Mouse (Mus musculus): Measurements from ENCODE around the gene Pcnx2. TPM values are rescaled to one million over a fixed set of nuclear protein-coding genes. Genes with fewer than 3 reads are reported as not detected.
A peak's percentile ranks its signal among the peaks of the same experiment; 100 is the strongest.

The Pcnx2 gene
- polyA plus RNA-seq, 1 experiment from 2014 or later = 0.13 TPM

- 64% methylated on average over 9 of the region's 9 CpGs for WGBS
- Histone ChIP-seq H3K9ac (no peak overlapping the region), H3K27me3 (replicated peaks) (peaks cover 36% of the 10 kb centered on the region), H3K9me3 (no peaks in the 10 kb centered on the region), H3K4me3 (replicated peaks) (no peak overlapping the region), H3K36me3 (no peaks in the 10 kb centered on the region), H3K4me2 (replicated peaks) (peak overlapping the region; percentile 95; the same call in 1 of the 2 replicates), H3K4me1 (replicated peaks) (peaks cover 32% of the 10 kb centered on the region), H3K27ac (no peak overlapping the region)
- ATAC-seq = no peak
These were observed 16.3 kb upstream of the Pcnx2 start for GRCm38 (mm10) chr8:125914386-125914785.

- peak overlapping the region; percentile 95 for H3K4me2 ChIP-seq (replicated peaks)
- no peak overlapping the region for H3K27ac ChIP-seq
- H3K27me3 ChIP-seq (replicated peaks) = peaks cover 40% of the 10 kb centered on the region
- no peaks in the 10 kb centered on the region for H3K9me3 ChIP-seq
- ATAC-seq = no peak
- peaks cover 32% of the 10 kb centered on the region for H3K4me1 ChIP-seq (replicated peaks)
- 78% methylated on average over 4 of the region's 4 CpGs for WGBS
- no peak overlapping the region for H3K4me3 ChIP-seq (replicated peaks)
- H3K36me3 ChIP-seq = no peaks in the 10 kb centered on the region
- no peak overlapping the region; the same call in 1 of the 2 replicates for H3K9ac ChIP-seq
These were observed 15.1 kb upstream of the Pcnx2 start for GRCm38 (mm10) chr8:125913206-125913605.

DNA sequence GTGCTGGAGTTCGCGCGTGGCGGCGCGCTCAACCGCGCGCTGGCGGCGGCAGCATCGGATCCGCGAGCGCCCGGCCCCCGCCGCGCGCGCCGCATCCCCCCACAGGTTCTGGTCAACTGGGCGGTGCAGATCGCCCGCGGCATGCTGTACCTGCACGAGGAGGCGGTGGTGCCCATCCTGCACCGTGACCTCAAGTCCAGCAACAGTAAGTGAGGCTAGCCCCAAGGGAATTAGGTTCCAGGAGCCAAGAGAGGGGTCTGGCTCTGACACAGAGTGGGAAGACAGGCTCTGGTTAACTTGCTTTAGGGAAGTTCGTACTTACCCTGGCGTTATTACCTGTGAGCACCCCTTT is 13.1 kb upstream of the Pcnx2 start:
- H3K4me2 ChIP-seq (replicated peaks) = peak overlapping the region; percentile 95
- H3K36me3 ChIP-seq = no peaks in the 10 kb centered on the region
- peak overlapping the region; percentile 60 for H3K4me3 ChIP-seq (replicated peaks)
- H3K27ac ChIP-seq = peak overlapping the region; percentile 67; the same call in 1 of the 2 replicates
- H3K9me3 ChIP-seq = no peaks in the 10 kb centered on the region
- H3K4me1 ChIP-seq (replicated peaks) = peaks cover 29% of the 10 kb centered on the region
- no peak for ATAC-seq
- peaks cover 40% of the 10 kb centered on the region for H3K27me3 ChIP-seq (replicated peaks)
- peak overlapping the region; percentile 62 for H3K9ac ChIP-seq
- 2% methylated on average over 31 of the region's 31 CpGs for WGBS

DNA sequence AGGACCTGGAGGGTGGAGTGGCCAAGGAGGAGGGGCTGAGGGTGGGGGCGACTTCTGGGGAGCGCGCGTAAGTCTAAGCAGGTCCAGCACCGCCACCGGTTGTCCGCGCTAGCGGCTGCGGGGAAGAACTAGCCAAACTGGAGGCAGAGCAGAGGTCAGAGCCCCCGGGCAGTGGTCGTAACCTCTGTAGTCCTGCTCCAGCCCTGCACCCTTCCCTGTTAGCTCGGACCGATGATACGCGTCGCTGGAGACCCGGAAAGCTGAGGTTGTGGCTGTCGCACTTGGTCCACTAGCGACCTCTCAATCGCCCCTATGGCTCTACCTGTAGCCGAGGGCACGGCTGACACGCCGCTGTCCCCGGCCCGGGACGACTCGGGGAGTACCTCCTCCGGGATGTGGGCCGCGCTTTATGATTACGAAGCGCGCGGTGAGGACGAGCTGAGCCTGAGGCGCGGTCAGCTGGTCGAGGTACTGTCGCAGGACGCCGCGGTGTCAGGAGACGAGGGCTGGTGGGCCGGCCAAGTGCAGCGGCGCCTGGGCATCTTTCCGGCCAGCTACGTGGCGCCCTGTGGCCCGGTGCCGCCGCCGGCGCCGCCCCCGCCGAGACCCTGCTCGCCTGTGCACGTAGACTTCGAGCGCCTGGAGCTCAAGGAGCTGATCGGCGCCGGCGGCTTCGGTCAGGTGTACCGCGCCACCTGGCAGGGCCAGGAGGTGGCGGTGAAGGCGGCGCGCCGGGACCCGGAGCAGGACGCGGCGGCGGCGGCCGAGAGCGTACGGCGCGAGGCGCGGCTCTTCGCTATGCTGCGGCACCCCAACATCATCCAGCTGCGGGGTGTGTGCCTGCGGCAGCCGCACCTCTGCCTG is 12.5 kb upstream of the Pcnx2 start, which contains the start of gene Map3k21:
TSS of gene Map3k21 (plus strand) at position 86 of the 864 bp plus-strand sequence.
- H3K9me3 ChIP-seq = no peaks in the 10 kb centered on the region
- H3K27ac ChIP-seq = peak within 1 kb of the TSS; percentile 67
- H3K27me3 ChIP-seq (replicated peaks) = peaks cover 40% of the 10 kb centered on the region
- H3K4me1 ChIP-seq (replicated peaks) = peaks cover 28% of the 10 kb centered on the region
- under 1% methylated on average over 92 of the region's 93 CpGs for WGBS
- peak within 1 kb of the TSS; percentile 60 for H3K4me3 ChIP-seq (replicated peaks)
- peak within 1 kb of the TSS; percentile 62 for H3K9ac ChIP-seq
- H3K36me3 ChIP-seq = no peaks in the 10 kb centered on the region
- H3K4me2 ChIP-seq (replicated peaks) = peak within 1 kb of the TSS; percentile 95
- peak; percentile 48 for ATAC-seq

GRCm38 (mm10) chr8:125909661-125910364 is 11.7 kb upstream of the Pcnx2 start:
- Histone ChIP-seq H3K36me3 (no peaks in the 10 kb centered on the region), H3K4me1 (replicated peaks) (peaks cover 22% of the 10 kb centered on the region), H3K27ac (no peak overlapping the region), H3K4me2 (replicated peaks) (peak overlapping the region; percentile 95), H3K4me3 (replicated peaks) (peak overlapping the region; percentile 60), H3K9me3 (no peaks in the 10 kb centered on the region), H3K27me3 (replicated peaks) (peaks cover 40% of the 10 kb centered on the region), H3K9ac (peak overlapping the region; percentile 62)
- WGBS = 4% methylated on average over 30 of the region's 30 CpGs
- ATAC-seq = peak; percentile 94

GRCm38 (mm10) chr8:125907311-125907710 is 9.2 kb upstream of the Pcnx2 start:
- Histone ChIP-seq H3K27ac (no peak overlapping the region), H3K27me3 (replicated peaks) (peaks cover 32% of the 10 kb centered on the region), H3K9ac (no peak overlapping the region), H3K9me3 (no peaks in the 10 kb centered on the region), H3K4me3 (replicated peaks) (no peak overlapping the region), H3K4me1 (replicated peaks) (peaks cover 14% of the 10 kb centered on the region), H3K4me2 (replicated peaks) (no peak overlapping the region), H3K36me3 (no peaks in the 10 kb centered on the region)
- no peak for ATAC-seq
- WGBS = 77% methylated on average over 2 of the region's 2 CpGs

DNA sequence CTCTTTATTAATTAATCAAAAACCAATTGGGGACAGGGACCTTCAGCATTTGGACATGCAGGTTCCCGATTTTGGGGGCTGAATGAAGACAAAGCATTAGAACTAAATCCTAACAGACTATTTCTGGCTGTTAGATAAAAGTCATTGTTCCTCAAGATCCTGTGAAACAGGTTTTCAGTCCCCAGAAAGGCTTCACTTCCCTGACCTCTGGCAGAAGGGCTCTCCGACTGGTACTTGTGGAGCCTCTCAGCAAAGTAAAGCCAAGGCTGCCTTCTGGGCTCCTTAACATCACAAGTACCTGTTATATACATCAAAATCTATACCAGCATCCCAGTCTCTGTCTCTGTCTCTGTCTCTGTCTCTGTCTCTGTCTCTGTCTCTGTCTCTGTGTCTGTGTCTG is 7.2 kb upstream of the Pcnx2 start:
- Histone ChIP-seq H3K4me2 (replicated peaks) (no peak overlapping the region), H3K27me3 (replicated peaks) (peaks cover 14% of the 10 kb centered on the region)
- 58% methylated on average over 2 of the region's 2 CpGs for WGBS

GRCm38 (mm10) chr8:125902521-125902920 is 4.4 kb upstream of the Pcnx2 start:
- Histone ChIP-seq H3K36me3 (no peaks in the 10 kb centered on the region), H3K27ac (no peak overlapping the region), H3K9me3 (no peaks in the 10 kb centered on the region), H3K4me3 (replicated peaks) (no peak overlapping the region), H3K9ac (no peak overlapping the region), H3K4me1 (replicated peaks) (peaks cover 9% of the 10 kb centered on the region; the same call in 1 of the 2 replicates), H3K4me2 (replicated peaks) (no peak overlapping the region), H3K27me3 (replicated peaks) (peaks cover 12% of the 10 kb centered on the region)
- 38% methylated on average over 3 of the region's 3 CpGs for WGBS
- no peak for ATAC-seq

More for the DNA sequence above, 7.2 kb upstream of the Pcnx2 start:
- Histone ChIP-seq H3K9me3 (no peaks in the 10 kb centered on the region), H3K27ac (no peak overlapping the region), H3K9ac (no peak overlapping the region), H3K4me1 (replicated peaks) (peaks cover 8% of the 10 kb centered on the region; the same call in 1 of the 2 replicates), H3K36me3 (no peaks in the 10 kb centered on the region), H3K4me3 (replicated peaks) (no peak overlapping the region)
- ATAC-seq = no peak

GRCm38 (mm10) chr8:125901167-125901566 is 3.0 kb upstream of the Pcnx2 start:
- no peak overlapping the region for H3K9ac ChIP-seq
- no peak for ATAC-seq
- H3K4me2 ChIP-seq (replicated peaks) = no peak overlapping the region
- H3K9me3 ChIP-seq = no peaks in the 10 kb centered on the region
- H3K4me3 ChIP-seq (replicated peaks) = no peak overlapping the region
- H3K27me3 ChIP-seq (replicated peaks) = peaks cover 18% of the 10 kb centered on the region
- H3K4me1 ChIP-seq (replicated peaks) = peaks cover 9% of the 10 kb centered on the region; the same call in 1 of the 2 replicates
- WGBS = 25% methylated on average over 2 of the region's 2 CpGs
- H3K36me3 ChIP-seq = no peaks in the 10 kb centered on the region
- H3K27ac ChIP-seq = no peak overlapping the region

DNA sequence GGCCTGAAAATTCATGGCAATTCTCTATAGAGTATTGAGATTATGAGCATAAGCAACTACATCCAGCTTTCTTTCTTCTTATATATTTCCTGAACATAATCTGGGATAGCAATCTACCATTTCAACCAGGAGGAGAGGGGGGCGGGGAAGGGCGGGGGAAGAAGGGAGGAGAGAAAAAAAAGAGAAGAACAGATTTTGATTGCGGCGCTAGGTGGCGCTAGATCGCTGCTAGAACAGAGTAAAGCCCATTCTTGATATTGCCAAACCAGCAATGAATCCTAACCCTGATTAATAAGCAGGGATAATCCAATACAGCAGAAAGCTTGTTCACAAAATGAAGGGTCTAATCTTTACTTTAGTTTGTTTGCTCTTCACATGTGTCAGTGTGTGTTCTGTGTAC is 782 bp upstream of the Pcnx2 start:
- ATAC-seq = 0 out of 2 replicates have a peak, but pooled peaks have one; percentile 16
- H3K36me3 ChIP-seq = no peaks in the 10 kb centered on the region
- no peaks in the 10 kb centered on the region for H3K9me3 ChIP-seq
- no peak overlapping the region for H3K9ac ChIP-seq
- H3K4me1 ChIP-seq (replicated peaks) = peaks cover 9% of the 10 kb centered on the region; the same call in 1 of the 2 replicates
- no peak overlapping the region for H3K4me3 ChIP-seq (replicated peaks)
- H3K27ac ChIP-seq = no peak overlapping the region
- no peak overlapping the region for H3K4me2 ChIP-seq (replicated peaks)
- H3K27me3 ChIP-seq (replicated peaks) = peaks cover 18% of the 10 kb centered on the region
- 0% methylated on average over 6 of the region's 6 CpGs for WGBS

GRCm38 (mm10) chr8:125897388-125897787 is 729 bp downstream of the Pcnx2 start:
- ATAC-seq = no peak

GRCm38 (mm10) chr8:125889920-125890319 is 8.2 kb downstream of the Pcnx2 start:
- H3K9ac ChIP-seq = no peak overlapping the region

More at GRCm38 (mm10) chr8:125897388-125897787, 729 bp downstream of the Pcnx2 start:
- Histone ChIP-seq H3K4me2 (replicated peaks) (no peak overlapping the region), H3K4me3 (replicated peaks) (no peak overlapping the region), H3K9me3 (no peaks in the 10 kb centered on the region), H3K36me3 (no peaks in the 10 kb centered on the region), H3K27ac (no peak overlapping the region), H3K9ac (no peak overlapping the region), H3K4me1 (replicated peaks) (peaks cover 9% of the 10 kb centered on the region; the same call in 1 of the 2 replicates), H3K27me3 (replicated peaks) (peaks cover 18% of the 10 kb centered on the region)
- 68% methylated on average over 11 of the region's 11 CpGs for WGBS

More at GRCm38 (mm10) chr8:125889920-125890319, 8.2 kb downstream of the Pcnx2 start:
- H3K4me2 ChIP-seq (replicated peaks) = no peak overlapping the region
- no peaks in the 10 kb centered on the region for H3K27me3 ChIP-seq (replicated peaks)
- WGBS = 59% methylated on average over 3 of the region's 3 CpGs
- ATAC-seq = no peak
- no peak overlapping the region for H3K4me3 ChIP-seq (replicated peaks)
- no peaks in the 10 kb centered on the region for H3K4me1 ChIP-seq (replicated peaks)
- no peaks in the 10 kb centered on the region for H3K9me3 ChIP-seq
- H3K36me3 ChIP-seq = no peaks in the 10 kb centered on the region
- no peak overlapping the region for H3K27ac ChIP-seq
